Mouse (Mus musculus): ENCODE data around the gene Ydjc. TPM values are rescaled to one million over a fixed set of nuclear protein-coding genes. Genes with fewer than 3 reads are reported as not detected.

The Ydjc gene
- polyA plus RNA-seq, 1 experiment from 2014 or later: 6.8 TPM

- Histone ChIP-seq H3K36me3 (ENCODE audit: control insufficient read depth, insufficient read depth, low read length) (peaks cover 8% of the 10 kb centered on the region; the same call in 1 of the 2 replicates), H3K4me3 (ENCODE audit: low read depth, low read length) (peak within 1 kb of the TSS; percentile 49), H3K27me3 (ENCODE audit: control insufficient read depth, insufficient read depth, low read length) (no peaks in the 10 kb centered on the region), H3K27ac (ENCODE audit: low read depth, low read length) (peak within 1 kb of the TSS; percentile 50), H3K4me2 (peak within 1 kb of the TSS; percentile 83), H3K9me3 (ENCODE audit: control insufficient read depth, low read length) (no peaks in the 10 kb centered on the region), H3K9ac (ENCODE audit: low read length) (peak within 1 kb of the TSS; percentile 81), H3K4me1 (ENCODE audit: control insufficient read depth, insufficient read depth, low read length) (peaks cover 23% of the 10 kb centered on the region)
- DNase-seq (ENCODE audit: low spot score, missing footprints) (peak; percentile 97), ATAC-seq (ENCODE audit: low FRiP score) (peak; percentile 94)
- under 1% methylated on average over 25 of the region's 25 CpGs for WGBS
Observed at GRCm38 (mm10) chr16:17124871-17125520, 19.4 kb upstream of the Ydjc start, which contains the start of gene 2610318N02Rik. TSS of gene 2610318N02Rik (minus strand) at chr16:17125167.

- Histone ChIP-seq H3K27me3 (ENCODE audit: control insufficient read depth, insufficient read depth, low read length) (no peaks in the 10 kb centered on the region), H3K36me3 (ENCODE audit: control insufficient read depth, insufficient read depth, low read length) (peaks cover 5% of the 10 kb centered on the region), H3K9me3 (ENCODE audit: control insufficient read depth, low read length) (no peaks in the 10 kb centered on the region), H3K4me3 (ENCODE audit: low read depth, low read length) (no peak overlapping the region), H3K4me1 (ENCODE audit: control insufficient read depth, insufficient read depth, low read length) (peaks cover 25% of the 10 kb centered on the region), H3K4me2 (no peak overlapping the region), H3K9ac (ENCODE audit: low read length) (no peak overlapping the region), H3K27ac (ENCODE audit: low read depth, low read length) (no peak overlapping the region)
- ATAC-seq (ENCODE audit: low FRiP score) (no peak), DNase-seq (ENCODE audit: low spot score, missing footprints) (peak; percentile 84)
- 100% methylated on average over 1 of the region's 1 CpGs for WGBS
Observed at GRCm38 (mm10) chr16:17127292-17127691, 17.1 kb upstream of the Ydjc start.

- peak overlapping the region; percentile 79 for H3K9ac ChIP-seq (ENCODE audit: low read length)
- no peaks in the 10 kb centered on the region for H3K27me3 ChIP-seq (ENCODE audit: control insufficient read depth, insufficient read depth, low read length)
- H3K27ac ChIP-seq (ENCODE audit: low read depth, low read length): peak overlapping the region; percentile 78
- 3% methylated on average over 43 of the region's 43 CpGs for WGBS
- ATAC-seq (ENCODE audit: low FRiP score) (peak; percentile 89), DNase-seq (ENCODE audit: low spot score, missing footprints) (peak; percentile 90)
- no peaks in the 10 kb centered on the region; the same call in 1 of the 2 replicates for H3K36me3 ChIP-seq (ENCODE audit: control insufficient read depth, insufficient read depth, low read length)
- peaks cover 9% of the 10 kb centered on the region for H3K4me1 ChIP-seq (ENCODE audit: control insufficient read depth, insufficient read depth, low read length)
- no peaks in the 10 kb centered on the region for H3K9me3 ChIP-seq (ENCODE audit: control insufficient read depth, low read length)
- peak overlapping the region; percentile 85 for H3K4me2 ChIP-seq
- H3K4me3 ChIP-seq (ENCODE audit: low read depth, low read length): peak overlapping the region; percentile 72
Observed at GRCm38 (mm10) chr16:17131191-17132088, 13.0 kb upstream of the Ydjc start.

DNA sequence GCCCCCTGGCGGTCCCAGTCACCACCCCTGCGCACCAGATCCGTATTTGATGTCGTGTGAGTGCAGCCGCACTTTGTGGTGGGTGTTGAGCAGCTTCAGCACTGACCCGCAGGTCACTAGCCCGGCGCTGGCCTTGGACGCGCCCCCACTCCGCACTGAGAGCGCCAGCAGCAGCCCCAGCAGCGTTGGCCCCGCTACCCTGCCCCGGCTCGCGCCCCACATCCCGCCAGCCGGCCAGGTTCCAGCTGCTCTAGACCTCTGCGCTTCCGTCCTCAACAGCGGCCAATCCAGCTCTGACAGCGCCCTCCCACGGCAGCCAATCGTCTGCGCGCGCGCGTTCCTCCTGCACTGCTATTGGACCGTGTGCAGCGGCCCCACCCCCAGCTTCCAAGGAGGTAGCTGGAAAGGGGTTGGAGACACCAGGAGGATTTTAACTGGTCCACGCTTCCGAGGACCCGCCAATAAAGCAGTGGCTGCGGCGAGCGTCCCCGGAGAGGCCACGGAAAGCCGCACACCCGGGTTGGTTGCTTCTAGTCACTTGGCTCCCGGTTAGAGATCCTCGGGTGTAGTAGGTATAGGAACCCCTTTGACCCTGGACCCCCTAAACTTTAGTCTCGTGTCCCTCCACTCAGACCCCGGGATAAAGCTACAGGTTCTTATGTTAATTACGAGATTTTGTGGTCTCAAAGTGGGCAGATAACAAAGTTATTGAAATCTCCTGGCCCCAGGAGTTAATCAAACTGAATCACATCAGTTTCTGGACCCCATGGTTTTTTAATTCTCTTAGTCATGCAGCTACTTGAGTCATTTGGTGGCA, 12.1 kb upstream of the Ydjc start, which contains the start of gene Sdf2l1:
TSS of gene Sdf2l1 (minus strand) at position 295 of the 817 bp plus-strand sequence.
- peak; percentile 99 for DNase-seq (ENCODE audit: low spot score, missing footprints)
- under 1% methylated on average over 47 of the region's 47 CpGs for WGBS
- Histone ChIP-seq H3K4me1 (ENCODE audit: control insufficient read depth, insufficient read depth, low read length) (peaks cover 9% of the 10 kb centered on the region), H3K36me3 (ENCODE audit: control insufficient read depth, insufficient read depth, low read length) (no peaks in the 10 kb centered on the region; the same call in 1 of the 2 replicates), H3K9ac (ENCODE audit: low read length) (peak within 1 kb of the TSS; percentile 79), H3K4me3 (ENCODE audit: low read depth, low read length) (peak within 1 kb of the TSS; percentile 72), H3K27me3 (ENCODE audit: control insufficient read depth, insufficient read depth, low read length) (no peaks in the 10 kb centered on the region), H3K9me3 (ENCODE audit: control insufficient read depth, low read length) (no peaks in the 10 kb centered on the region), H3K27ac (ENCODE audit: low read depth, low read length) (peak within 1 kb of the TSS; percentile 78), H3K4me2 (peak within 1 kb of the TSS; percentile 85)
- ATAC-seq (ENCODE audit: low FRiP score): peak; percentile 99

DNA sequence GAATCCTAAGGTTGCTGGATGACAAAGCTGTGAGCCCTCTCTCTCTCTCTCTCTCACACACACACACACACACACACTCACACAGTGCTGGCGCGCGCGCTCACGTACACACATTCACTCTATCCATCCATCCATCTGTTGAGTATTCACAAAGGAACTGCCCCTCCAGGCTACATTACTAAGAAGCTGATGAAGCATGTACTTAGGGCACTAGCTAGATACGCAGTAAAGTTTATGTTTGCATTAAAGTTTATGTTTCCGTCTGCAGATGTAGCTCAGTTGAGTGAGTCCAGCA, 11.6 kb upstream of the Ydjc start:
- H3K9me3 ChIP-seq (ENCODE audit: control insufficient read depth, low read length): no peaks in the 10 kb centered on the region
- no peaks in the 10 kb centered on the region; the same call in 1 of the 2 replicates for H3K36me3 ChIP-seq (ENCODE audit: control insufficient read depth, insufficient read depth, low read length)
- peak overlapping the region; percentile 37 for H3K9ac ChIP-seq (ENCODE audit: low read length)
- ATAC-seq (ENCODE audit: low FRiP score) (0 out of 2 replicates have a peak, but pooled peaks have one; percentile 17), DNase-seq (ENCODE audit: low spot score, missing footprints) (no peak)
- no peak overlapping the region for H3K27ac ChIP-seq (ENCODE audit: low read depth, low read length)
- H3K4me3 ChIP-seq (ENCODE audit: low read depth, low read length): peak overlapping the region; percentile 72
- H3K4me2 ChIP-seq: peak overlapping the region; percentile 85
- WGBS: 45% methylated on average over 7 of the region's 7 CpGs
- H3K4me1 ChIP-seq (ENCODE audit: control insufficient read depth, insufficient read depth, low read length): peaks cover 9% of the 10 kb centered on the region
- no peaks in the 10 kb centered on the region for H3K27me3 ChIP-seq (ENCODE audit: control insufficient read depth, insufficient read depth, low read length)

DNA sequence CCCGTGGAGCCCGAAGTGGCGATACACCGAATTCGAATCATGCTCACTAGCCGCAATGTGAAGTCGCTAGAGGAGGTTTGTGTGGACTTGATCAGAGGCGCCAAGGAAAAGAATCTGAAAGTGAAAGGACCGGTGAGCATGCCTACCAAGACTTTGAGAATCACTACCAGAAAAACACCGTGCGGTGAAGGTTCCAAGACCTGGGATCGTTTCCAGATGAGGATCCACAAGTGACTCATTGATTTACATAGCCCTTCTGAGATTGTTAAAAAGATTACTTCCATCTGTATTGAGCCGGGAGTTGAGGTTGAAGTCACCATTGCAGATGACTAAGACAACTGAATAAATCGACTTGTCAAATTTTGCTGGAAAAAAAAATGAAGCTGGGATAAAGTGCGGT, 7.1 kb upstream of the Ydjc start:
- no peak overlapping the region for H3K4me3 ChIP-seq (ENCODE audit: low read depth, low read length)
- no peaks in the 10 kb centered on the region for H3K36me3 ChIP-seq (ENCODE audit: control insufficient read depth, insufficient read depth, low read length)
- H3K9ac ChIP-seq (ENCODE audit: low read length): no peak overlapping the region
- H3K4me1 ChIP-seq (ENCODE audit: control insufficient read depth, insufficient read depth, low read length): no peaks in the 10 kb centered on the region
- 86% methylated on average over 15 of the region's 15 CpGs for WGBS
- no peaks in the 10 kb centered on the region for H3K27me3 ChIP-seq (ENCODE audit: control insufficient read depth, insufficient read depth, low read length)
- H3K9me3 ChIP-seq (ENCODE audit: control insufficient read depth, low read length): no peaks in the 10 kb centered on the region
- no peak for DNase-seq (ENCODE audit: low spot score, missing footprints)
- no peak overlapping the region for H3K27ac ChIP-seq (ENCODE audit: low read depth, low read length)
- no peak overlapping the region for H3K4me2 ChIP-seq
- ATAC-seq (ENCODE audit: low FRiP score): no peak

DNA sequence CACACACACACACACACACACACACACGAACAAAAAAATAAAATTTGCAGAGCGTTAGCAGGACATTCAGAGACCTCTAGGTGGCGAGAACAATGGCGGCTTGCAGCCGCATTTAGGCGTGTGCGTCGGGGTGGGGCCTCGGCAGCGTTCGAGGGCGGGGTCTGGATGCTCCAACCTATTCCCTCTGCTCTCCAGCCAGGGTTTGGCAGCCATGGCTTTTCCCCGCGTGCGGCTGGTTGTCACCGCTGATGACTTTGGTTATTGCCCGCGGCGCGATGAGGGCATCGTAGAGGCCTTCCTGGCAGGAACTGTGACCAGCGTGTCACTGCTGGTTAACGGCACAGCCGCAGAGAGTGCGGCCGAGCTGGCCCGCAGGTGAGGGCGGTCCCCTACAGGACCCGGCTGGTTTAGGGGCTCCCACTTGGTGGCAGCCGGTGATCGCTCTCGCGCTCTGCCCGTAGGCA, 2.4 kb downstream of the Ydjc start, which contains the start of gene Ccdc116:
TSS of gene Ccdc116 (minus strand) at position 458 of the 464 bp plus-strand sequence.
- Histone ChIP-seq H3K27ac (ENCODE audit: low read depth, low read length) (no peak within 1 kb of the TSS), H3K9ac (ENCODE audit: low read length) (peak within 1 kb of the TSS; percentile 52), H3K27me3 (ENCODE audit: control insufficient read depth, insufficient read depth, low read length) (peaks cover 17% of the 10 kb centered on the region), H3K36me3 (ENCODE audit: control insufficient read depth, insufficient read depth, low read length) (no peaks in the 10 kb centered on the region), H3K4me1 (ENCODE audit: control insufficient read depth, insufficient read depth, low read length) (peaks cover 10% of the 10 kb centered on the region), H3K4me3 (ENCODE audit: low read depth, low read length) (peak within 1 kb of the TSS; percentile 50), H3K9me3 (ENCODE audit: control insufficient read depth, low read length) (no peaks in the 10 kb centered on the region), H3K4me2 (peak within 1 kb of the TSS; percentile 96)
- DNase-seq (ENCODE audit: low spot score, missing footprints) (peak; percentile 97), ATAC-seq (ENCODE audit: low FRiP score) (peak; percentile 87)
- WGBS: under 1% methylated on average over 34 of the region's 34 CpGs

DNA sequence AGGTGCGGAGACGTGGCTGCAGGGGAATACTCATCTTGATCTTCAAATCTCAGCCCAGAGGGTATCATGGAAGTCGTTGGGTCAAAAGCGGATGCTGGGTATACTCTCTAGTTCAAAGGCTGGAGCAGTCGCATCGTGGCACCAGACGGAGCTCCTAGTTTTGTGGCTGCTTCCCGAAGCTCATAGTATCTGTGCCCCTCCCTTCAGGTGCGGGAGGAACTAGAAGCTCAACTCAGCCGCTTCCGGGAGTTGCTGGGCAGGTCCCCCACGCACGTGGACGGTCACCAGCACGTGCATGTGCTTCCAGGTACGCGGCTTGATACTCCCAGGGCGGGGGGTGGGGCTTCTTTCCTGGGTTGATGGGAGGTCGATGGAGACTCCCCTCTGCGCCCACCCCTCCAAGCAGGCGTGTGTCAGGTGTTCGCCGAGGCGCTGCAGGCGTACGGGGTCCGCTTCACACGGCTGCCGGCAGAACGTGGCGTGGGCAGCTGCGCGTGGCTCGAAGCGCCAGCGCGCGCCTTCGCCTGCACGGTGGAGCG, 3.0 kb downstream of the Ydjc start:
- peaks cover 17% of the 10 kb centered on the region for H3K27me3 ChIP-seq (ENCODE audit: control insufficient read depth, insufficient read depth, low read length)
- peaks cover 10% of the 10 kb centered on the region for H3K4me1 ChIP-seq (ENCODE audit: control insufficient read depth, insufficient read depth, low read length)
- H3K4me3 ChIP-seq (ENCODE audit: low read depth, low read length): peak overlapping the region; percentile 50
- ATAC-seq (ENCODE audit: low FRiP score) (peak; percentile 43; the same call in 1 of the 2 replicates), DNase-seq (ENCODE audit: low spot score, missing footprints) (peak; percentile 96)
- H3K9ac ChIP-seq (ENCODE audit: low read length): peak overlapping the region; percentile 52
- H3K9me3 ChIP-seq (ENCODE audit: control insufficient read depth, low read length): no peaks in the 10 kb centered on the region
- WGBS: under 1% methylated on average over 41 of the region's 41 CpGs
- H3K27ac ChIP-seq (ENCODE audit: low read depth, low read length): no peak overlapping the region
- H3K4me2 ChIP-seq: peak overlapping the region; percentile 96
- H3K36me3 ChIP-seq (ENCODE audit: control insufficient read depth, insufficient read depth, low read length): no peaks in the 10 kb centered on the region; the same call in 1 of the 2 replicates

Measured in midbrain, embryonic 11.5 days (tissue).